Mouse (Mus musculus) ES-Bruce4 (cell line): ENCODE data around the gene Nup210l. TPM values are rescaled to one million over a fixed set of nuclear protein-coding genes. Genes with fewer than 3 reads are reported as not detected.

Source experiments
- H3K27ac ChIP-seq: 2 replicates; pipeline ENCODE4 v1.5.1; 2012; ENCODE audit warnings: low read length, inconsistent platforms; ENCODE audit not compliant: insufficient read depth
- H3K27me3 ChIP-seq: 2 replicates; pipeline ENCODE4 v1.6.1; 2012; ENCODE audit warnings: mild to moderate bottlenecking, low read length, inconsistent platforms; ENCODE audit not compliant: control insufficient read depth, poor library complexity, insufficient read depth, severe bottlenecking
- H3K36me3 ChIP-seq: 2 replicates; pipeline ENCODE4 v1.6.1; 2012; ENCODE audit warnings: inconsistent platforms, mild to moderate bottlenecking, low read length, moderate library complexity; ENCODE audit not compliant: control insufficient read depth, poor library complexity, insufficient read depth, severe bottlenecking
- H3K4me1 ChIP-seq: one replicate; pipeline ENCODE4 v1.8.1; 2011; ENCODE audit warnings: low read length; ENCODE audit not compliant: control insufficient read depth, insufficient read depth
- H3K4me3 ChIP-seq: 2 replicates; pipeline ENCODE4 v1.5.1; 2011; ENCODE audit warnings: low read depth, mild to moderate bottlenecking, low read length
- H3K9ac ChIP-seq: 2 replicates; pipeline ENCODE4 v1.6.1; 2012; ENCODE audit warnings: low read depth, mild to moderate bottlenecking, inconsistent platforms; ENCODE audit not compliant: poor library complexity, severe bottlenecking
- H3K9me3 ChIP-seq: replicated peaks from 2 replicates; pipeline ENCODE4 v1.6.1; 2012; ENCODE audit warnings: mild to moderate bottlenecking, low read length, inconsistent platforms; ENCODE audit not compliant: control insufficient read depth, poor library complexity, insufficient read depth, severe bottlenecking
- CTCF ChIP-seq: IDR thresholded peaks from one replicate; pipeline ENCODE4 v1.8.1; 2011; ENCODE audit warnings: low read depth, low read length
- EP300 ChIP-seq: IDR thresholded peaks from 2 replicates; pipeline ENCODE4 v1.6.1; 2011; ENCODE audit warnings: low read depth, low read length; ENCODE audit not compliant: insufficient read depth
- POLR2A ChIP-seq: IDR thresholded peaks from one replicate; pipeline ENCODE4 v1.8.1; 2011; ENCODE audit warnings: low read length; ENCODE audit not compliant: insufficient read depth
- polyA plus RNA-seq: library from polyadenylated mRNA; stranded (reverse); fragments of >200 nt; gene quantifications from 2 replicates; pipeline ENCODE4 v1.2.4, GENCODE M21; 2011; ENCODE audit warnings: low read depth; ENCODE audit not compliant: missing spikeins, insufficient read depth, insufficient read length

Gene Nup210l
- polyA plus RNA-seq, 1 experiment: 0.73 TPM

DNA sequence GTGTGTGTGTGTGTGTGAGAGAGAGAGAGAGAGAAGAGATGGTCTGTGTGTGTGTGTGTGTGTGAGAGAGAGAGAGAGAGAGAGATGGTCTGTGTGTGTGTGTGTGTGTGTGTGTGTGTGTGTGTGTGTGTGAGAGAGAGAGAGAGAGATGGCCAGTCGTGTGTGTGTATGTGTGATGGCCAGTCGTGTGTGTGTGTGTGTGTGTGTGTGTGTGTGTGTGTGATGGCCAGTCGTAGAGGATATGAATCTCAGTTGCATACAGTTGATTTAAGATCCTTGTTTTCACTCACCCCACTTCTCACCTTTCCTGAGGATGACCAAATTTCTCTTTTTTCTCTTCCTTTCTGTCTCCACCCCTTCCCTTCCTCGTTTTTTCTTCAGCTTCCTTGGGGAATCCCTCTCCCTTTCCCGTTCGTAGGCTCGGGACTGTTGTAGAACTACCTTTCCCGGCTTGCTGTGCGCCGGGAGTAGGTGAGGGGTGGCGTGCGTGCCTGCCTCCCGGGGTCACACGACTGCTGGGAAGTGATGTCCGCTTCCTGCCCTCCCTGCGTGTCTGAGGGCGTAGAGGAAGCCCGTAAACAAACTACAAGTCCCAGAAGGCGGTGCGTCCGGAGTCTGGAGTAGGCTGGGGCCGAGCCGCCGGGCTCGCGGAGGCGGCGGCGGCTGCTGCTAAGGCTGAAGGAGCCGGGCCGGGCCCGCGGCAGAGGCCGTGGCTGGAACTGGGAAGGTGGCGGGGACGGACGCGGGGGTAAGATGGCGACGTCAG is 149.9 kb downstream of the Nup210l start, which contains the start of gene Crtc2:
Gene Crtc2, plus strand, starts transcription at position 511 of the 766 bp plus-strand sequence.
- TF ChIP-seq POLR2A (no peak), EP300 (no peak), CTCF (no peak)
- Histone ChIP-seq H3K4me3 (peak within 1 kb of the TSS; percentile 90), H3K9ac (peak within 1 kb of the TSS; percentile 73), H3K27me3 (no peaks in the 10 kb centered on the region), H3K9me3 (no peaks in the 10 kb centered on the region), H3K36me3 (peaks cover 14% of the 10 kb centered on the region), H3K27ac (0 out of 2 replicates have a peak within 1 kb of the TSS, but pooled peaks have one; percentile 12), H3K4me1 (no peaks in the 10 kb centered on the region)

DNA sequence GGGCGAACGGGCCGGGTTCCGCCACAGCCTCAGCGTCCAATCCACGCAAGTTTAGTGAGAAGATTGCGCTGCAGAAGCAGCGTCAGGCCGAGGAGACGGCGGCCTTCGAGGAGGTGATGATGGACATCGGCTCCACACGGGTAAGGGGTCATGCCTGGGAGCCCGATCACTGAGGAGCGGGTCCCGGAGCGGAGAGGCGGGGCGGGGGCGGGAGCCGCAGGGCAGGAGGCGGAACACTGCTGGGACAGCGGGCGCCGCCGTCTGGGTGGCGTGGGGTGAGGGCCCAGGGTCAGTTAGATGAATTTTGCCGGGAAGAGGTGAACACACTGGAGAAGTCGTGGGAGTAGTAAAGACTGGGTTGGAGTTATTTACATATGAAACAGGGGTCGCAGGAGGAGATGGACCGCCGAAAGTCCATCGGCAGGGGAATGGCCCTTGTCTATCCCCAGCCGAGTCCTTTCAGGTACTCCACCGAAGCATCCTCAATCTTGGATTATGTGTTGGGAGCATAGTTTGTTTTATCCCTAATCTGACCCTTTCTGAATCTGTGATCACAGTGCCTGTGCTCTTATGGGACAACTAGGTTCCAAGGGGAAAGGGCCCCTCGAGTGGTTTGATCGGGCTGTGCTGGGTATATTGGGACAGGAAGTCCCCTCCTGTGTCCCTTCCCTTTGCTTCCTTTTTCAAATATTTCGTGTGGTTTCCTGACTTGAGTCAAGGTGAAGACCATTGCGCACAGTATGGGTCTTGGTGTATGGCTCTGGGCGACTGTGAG is 150.7 kb downstream of the Nup210l start:
- peak overlapping the region; percentile 90 for H3K4me3 ChIP-seq
- H3K9ac ChIP-seq: peak overlapping the region; percentile 73
- 0 out of 2 replicates have a peak overlapping the region, but pooled peaks have one; percentile 12 for H3K27ac ChIP-seq
- no peaks in the 10 kb centered on the region for H3K27me3 ChIP-seq
- H3K9me3 ChIP-seq: no peaks in the 10 kb centered on the region
- TF ChIP-seq POLR2A (no peak), EP300 (no peak), CTCF (no peak)
- H3K36me3 ChIP-seq: peaks cover 20% of the 10 kb centered on the region
- H3K4me1 ChIP-seq: no peaks in the 10 kb centered on the region

DNA sequence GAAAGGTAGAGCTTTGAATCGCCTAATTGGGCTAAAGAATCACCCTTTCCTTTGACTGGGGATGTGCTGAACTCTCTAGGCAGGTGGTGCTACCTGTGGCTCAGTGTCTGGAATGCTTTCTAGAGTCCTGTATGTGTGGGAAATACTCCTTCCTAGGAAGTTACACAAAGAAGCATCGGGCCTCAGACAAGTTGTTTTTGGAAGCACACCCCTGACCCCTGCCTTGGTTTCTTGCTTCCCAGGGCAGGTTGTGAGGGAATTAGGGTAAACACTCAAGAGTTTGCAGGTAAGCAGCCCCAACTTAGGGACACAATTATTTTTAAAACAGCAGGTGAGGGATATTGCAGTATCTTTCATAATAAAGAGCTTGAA is 151.2 kb downstream of the Nup210l start:
- H3K27ac ChIP-seq: 0 out of 2 replicates have a peak overlapping the region, but pooled peaks have one; percentile 12
- TF ChIP-seq EP300 (no peak), CTCF (no peak), POLR2A (no peak)
- H3K36me3 ChIP-seq: peaks cover 23% of the 10 kb centered on the region
- H3K4me3 ChIP-seq: peak overlapping the region; percentile 90
- peak overlapping the region; percentile 73 for H3K9ac ChIP-seq
- no peaks in the 10 kb centered on the region for H3K4me1 ChIP-seq
- no peaks in the 10 kb centered on the region for H3K27me3 ChIP-seq
- H3K9me3 ChIP-seq: no peaks in the 10 kb centered on the region

DNA sequence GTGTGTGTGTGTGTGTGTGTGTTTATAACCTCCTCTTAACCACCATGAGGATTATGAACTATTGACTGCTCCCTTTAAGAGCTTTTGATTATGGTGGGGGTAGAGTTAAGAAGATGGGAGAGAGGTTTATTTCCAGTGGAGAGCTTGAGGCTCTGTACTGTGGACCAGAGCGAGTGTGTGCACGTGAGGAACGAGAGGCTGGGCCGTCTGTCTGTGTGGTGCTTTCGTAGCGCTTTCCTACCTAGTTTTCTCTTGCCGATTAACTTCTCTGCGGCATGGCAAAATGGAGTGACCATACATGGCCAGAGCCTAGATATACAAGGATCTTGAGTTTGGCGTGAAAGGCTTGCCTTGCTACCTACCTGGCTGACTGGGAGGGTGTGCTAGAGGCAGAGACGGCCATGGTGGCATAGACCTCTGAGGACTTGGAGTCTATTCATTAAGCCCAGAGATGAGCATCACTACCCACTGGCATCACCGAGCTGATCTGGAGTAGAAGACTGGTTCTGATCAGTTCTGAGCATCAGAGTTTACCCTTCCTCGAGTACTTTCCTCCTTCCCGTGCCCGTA is 151.9 kb downstream of the Nup210l start:
- Histone ChIP-seq H3K27me3 (no peaks in the 10 kb centered on the region), H3K36me3 (peaks cover 21% of the 10 kb centered on the region), H3K9ac (no peak overlapping the region), H3K4me3 (no peak overlapping the region), H3K27ac (no peak overlapping the region), H3K4me1 (no peaks in the 10 kb centered on the region), H3K9me3 (no peaks in the 10 kb centered on the region)
- no peak for TF ChIP-seq EP300
- TF ChIP-seq POLR2A: no peak
- no peak for TF ChIP-seq CTCF

DNA sequence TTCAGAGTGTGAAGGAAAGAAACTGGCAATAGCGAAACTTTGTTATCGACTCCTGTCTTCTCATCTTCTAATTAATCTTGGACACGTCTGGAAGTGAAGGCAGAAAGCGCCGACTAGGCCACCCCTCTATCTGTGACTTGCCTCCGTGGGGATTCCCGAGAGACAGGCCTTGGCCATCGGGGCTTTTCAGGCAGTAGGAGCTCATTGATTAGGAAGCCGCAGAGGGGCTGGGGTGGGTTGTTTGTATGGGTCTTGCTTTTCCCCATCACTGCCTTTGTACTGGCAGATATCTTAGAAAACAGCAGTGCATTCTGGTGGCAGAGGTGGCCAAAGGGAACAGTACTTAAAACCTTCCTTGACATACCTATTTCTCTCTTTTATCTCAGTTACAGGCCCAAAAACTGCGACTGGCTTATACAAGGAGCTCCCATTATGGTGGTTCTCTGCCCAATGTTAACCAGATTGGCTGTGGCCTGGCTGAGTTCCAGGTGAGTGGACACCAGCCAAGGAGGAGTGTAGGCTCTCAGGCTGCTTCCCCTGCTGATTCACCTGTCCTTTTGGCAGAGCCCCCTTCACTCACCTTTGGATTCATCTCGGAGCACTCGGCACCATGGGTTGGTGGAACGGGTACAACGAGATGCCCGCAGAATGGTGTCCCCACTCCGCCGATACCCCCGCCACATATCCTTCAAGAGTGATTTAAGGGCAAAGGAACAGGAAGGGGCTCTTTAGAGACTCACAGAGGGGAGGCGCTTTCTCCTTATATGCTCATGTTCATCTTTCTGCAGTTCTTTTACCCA is 153.0 kb downstream of the Nup210l start:
- H3K27ac ChIP-seq: no peak overlapping the region
- H3K36me3 ChIP-seq: peaks cover 15% of the 10 kb centered on the region; the same call in 1 of the 2 replicates

More for the DNA sequence above, 153.0 kb downstream of the Nup210l start:
- H3K4me1 ChIP-seq: no peaks in the 10 kb centered on the region
- TF ChIP-seq EP300 (no peak), POLR2A (no peak), CTCF (no peak)
- no peaks in the 10 kb centered on the region for H3K9me3 ChIP-seq
- H3K27me3 ChIP-seq: no peaks in the 10 kb centered on the region
- H3K4me3 ChIP-seq: no peak overlapping the region
- H3K9ac ChIP-seq: no peak overlapping the region
